Mouse (Mus musculus) embryonic facial prominence, embryonic 11.5 days (tissue): ENCODE measurements at regions not wholly inside any gene's neighbourhood (a gene's known extent, or its start where the extent isn't known, plus 50 kb on each side); places are given as distances from the start of the nearest gene placed in this dataset.

Experiments
- ATAC-seq: fragments of 200-750 bp; cut with Nextera tagmentation; replicated peaks from 2 replicates; pipeline ENCODE4 v1.8.0; 2017; ENCODE audit warnings: low read depth; ENCODE audit not compliant: insufficient number of reproducible peaks, low FRiP score, low TSS enrichment
- DNase-seq: peaks from one replicate; pipeline ENCODE4 v3.0.0-alpha.2; 2015; ENCODE audit warnings: low spot score
- H3K27ac ChIP-seq: fragments of 300-500 bp; sonication (generic); replicated peaks from 2 replicates; pipeline ENCODE4 v1.5.1; 2014; ENCODE audit warnings: mild to moderate bottlenecking, low read depth, low read length, control low read depth
- H3K27me3 ChIP-seq: fragments of 300-500 bp; sonication (generic); 2 replicates; pipeline ENCODE4 v1.6.1; 2014; ENCODE audit warnings: mild to moderate bottlenecking, low read length, moderate library complexity, mixed read lengths; ENCODE audit not compliant: control insufficient read depth, insufficient read depth
- H3K36me3 ChIP-seq: fragments of 300-500 bp; sonication (generic); replicated peaks from 2 replicates; pipeline ENCODE4 v1.6.1; 2014; ENCODE audit warnings: low read depth, mild to moderate bottlenecking, low read length, moderate library complexity, mixed read lengths; ENCODE audit not compliant: control insufficient read depth, insufficient read depth
- H3K4me1 ChIP-seq: fragments of 300-500 bp; sonication (generic); 2 replicates; pipeline ENCODE4 v1.6.1; 2014; ENCODE audit warnings: low read length, mixed read lengths; ENCODE audit not compliant: control insufficient read depth, insufficient read depth
- H3K4me2 ChIP-seq: fragments of 300-500 bp; sonication (generic); 2 replicates; pipeline ENCODE4 v1.6.1; 2014; ENCODE audit warnings: low read depth, mild to moderate bottlenecking, control low read depth, low read length, moderate library complexity
- H3K4me3 ChIP-seq: fragments of 300-500 bp; sonication (generic); 2 replicates; pipeline ENCODE4 v1.5.1; 2014; ENCODE audit warnings: low read depth, low read length, control low read depth
- H3K9ac ChIP-seq: fragments of 300-500 bp; sonication (generic); replicated peaks from 2 replicates; pipeline ENCODE4 v1.6.1; 2014; ENCODE audit warnings: mild to moderate bottlenecking, control low read depth, low read length
- H3K9me3 ChIP-seq: fragments of 300-500 bp; sonication (generic); replicated peaks from 2 replicates; pipeline ENCODE4 v1.6.1; 2016; ENCODE audit warnings: mild to moderate bottlenecking, low read length, inconsistent platforms, mixed read lengths; ENCODE audit not compliant: control insufficient read depth
- WGBS: fragments of 180-500 bp; shearing (Covaris S2); extraction: QIAGEN DNeasy Blood & Tissue Kit; methylation state at CpG from one replicate; pipeline ENCODE4 v1.1.7; 2014; 5-methylcytosine and 5-hydroxymethylcytosine counted together

- DNase-seq (no peak), ATAC-seq (no peak)
- Histone ChIP-seq H3K27me3 (no peaks in the 10 kb centered on the region), H3K4me3 (no peak overlapping the region), H3K9me3 (no peaks in the 10 kb centered on the region), H3K36me3 (no peaks in the 10 kb centered on the region), H3K4me2 (no peak overlapping the region), H3K4me1 (no peaks in the 10 kb centered on the region), H3K27ac (no peak overlapping the region), H3K9ac (no peak overlapping the region)
- 78% methylated on average over 18 of the region's 18 CpGs for WGBS
These were observed 177.7 kb downstream of the Rps12 start for GRCm38 (mm10) chr10:23609270-23609914.

GRCm38 (mm10) chr10:23600701-23601100, 186.4 kb downstream of the Rps12 start:
- peak; percentile 68 for DNase-seq
- H3K27me3 ChIP-seq, result no peaks in the 10 kb centered on the region
- H3K27ac ChIP-seq, result no peak overlapping the region
- 16% methylated on average over 5 of the region's 5 CpGs for WGBS
- H3K9me3 ChIP-seq, result no peaks in the 10 kb centered on the region
- H3K4me3 ChIP-seq, result no peak overlapping the region
- no peak overlapping the region for H3K4me2 ChIP-seq
- no peak overlapping the region for H3K9ac ChIP-seq
- H3K4me1 ChIP-seq, result no peaks in the 10 kb centered on the region
- ATAC-seq, result no peak
- no peaks in the 10 kb centered on the region for H3K36me3 ChIP-seq

- Histone ChIP-seq H3K9ac (no peak overlapping the region), H3K4me1 (no peaks in the 10 kb centered on the region), H3K9me3 (no peaks in the 10 kb centered on the region), H3K4me2 (no peak overlapping the region), H3K27ac (no peak overlapping the region), H3K36me3 (no peaks in the 10 kb centered on the region), H3K4me3 (no peak overlapping the region), H3K27me3 (no peaks in the 10 kb centered on the region)
- 48% methylated on average over 3 of the region's 3 CpGs for WGBS
- 0 out of 2 replicates have a peak, but pooled peaks have one; percentile 73 for ATAC-seq
- DNase-seq, result peak; percentile 68
These were observed 191.5 kb downstream of the Rps12 start for GRCm38 (mm10) chr10:23595541-23595940.

- Histone ChIP-seq H3K36me3 (no peaks in the 10 kb centered on the region), H3K27me3 (no peaks in the 10 kb centered on the region), H3K9ac (no peak overlapping the region), H3K4me3 (no peak overlapping the region), H3K27ac (no peak overlapping the region), H3K4me2 (no peak overlapping the region), H3K4me1 (no peaks in the 10 kb centered on the region), H3K9me3 (no peaks in the 10 kb centered on the region)
- WGBS, result 44% methylated on average over 5 of the region's 5 CpGs
- ATAC-seq (no peak), DNase-seq (no peak)
These were observed 206.8 kb downstream of the Rps12 start for GRCm38 (mm10) chr10:23580230-23580629.

- H3K4me3 ChIP-seq, result no peak overlapping the region
- WGBS, result 88% methylated on average over 4 of the region's 4 CpGs
- H3K27me3 ChIP-seq, result no peaks in the 10 kb centered on the region
- no peak for ATAC-seq
- no peak overlapping the region for H3K4me2 ChIP-seq
- H3K4me1 ChIP-seq, result no peaks in the 10 kb centered on the region
- no peaks in the 10 kb centered on the region for H3K9me3 ChIP-seq
- H3K36me3 ChIP-seq, result no peaks in the 10 kb centered on the region
- DNase-seq, result no peak
- no peak overlapping the region for H3K27ac ChIP-seq
- no peak overlapping the region for H3K9ac ChIP-seq
These were observed 216.1 kb downstream of the Rps12 start for GRCm38 (mm10) chr10:23571013-23571412.

GRCm38 (mm10) chr10:23569386-23569785, 217.7 kb downstream of the Rps12 start:
- Histone ChIP-seq H3K36me3 (no peaks in the 10 kb centered on the region), H3K4me1 (no peaks in the 10 kb centered on the region), H3K27ac (no peak overlapping the region), H3K4me2 (no peak overlapping the region), H3K9me3 (no peaks in the 10 kb centered on the region), H3K9ac (no peak overlapping the region), H3K4me3 (no peak overlapping the region), H3K27me3 (no peaks in the 10 kb centered on the region)
- no peak for ATAC-seq
- DNase-seq, result no peak

- no peaks in the 10 kb centered on the region for H3K9me3 ChIP-seq
- no peak overlapping the region for H3K27ac ChIP-seq
- ATAC-seq, result peak; percentile 48; the same call in 1 of the 2 replicates
- no peaks in the 10 kb centered on the region for H3K27me3 ChIP-seq
- peak; percentile 74 for DNase-seq
- H3K4me1 ChIP-seq, result no peaks in the 10 kb centered on the region
- H3K36me3 ChIP-seq, result no peaks in the 10 kb centered on the region
- no peak overlapping the region for H3K4me3 ChIP-seq
- no peak overlapping the region for H3K9ac ChIP-seq
- H3K4me2 ChIP-seq, result no peak overlapping the region
- WGBS, result 56% methylated on average over 5 of the region's 5 CpGs
These were observed 211.8 kb upstream of the Eya4 start for GRCm38 (mm10) chr10:23562273-23562885.

- Histone ChIP-seq H3K4me1 (no peaks in the 10 kb centered on the region), H3K9me3 (no peaks in the 10 kb centered on the region), H3K4me2 (no peak overlapping the region), H3K27ac (no peak overlapping the region), H3K27me3 (no peaks in the 10 kb centered on the region), H3K36me3 (no peaks in the 10 kb centered on the region), H3K4me3 (no peak overlapping the region), H3K9ac (no peak overlapping the region)
- DNase-seq, result no peak
- no peak for ATAC-seq
These were observed 209.5 kb upstream of the Eya4 start for GRCm38 (mm10) chr10:23559980-23560658.
